Mouse (Mus musculus): ENCODE data around the gene Olfr23. TPM values are rescaled to one million over a fixed set of nuclear protein-coding genes. Genes with fewer than 3 reads are reported as not detected.

The Olfr23 gene
- not detected in 2 replicates for polyA plus RNA-seq (2012; rRNA removed)

GRCm38 (mm10) chr11:73936377-73936776 lies at the start of gene Olfr23:
Gene Olfr23 (plus strand): TSS chr11:73936677.

GRCm38 (mm10) chr11:73890671-73891070 lies 45.8 kb upstream of the Olfr23 start, which contains the start of gene Olfr394:
Gene Olfr394 (minus strand): TSS chr11:73890771.

DNA sequence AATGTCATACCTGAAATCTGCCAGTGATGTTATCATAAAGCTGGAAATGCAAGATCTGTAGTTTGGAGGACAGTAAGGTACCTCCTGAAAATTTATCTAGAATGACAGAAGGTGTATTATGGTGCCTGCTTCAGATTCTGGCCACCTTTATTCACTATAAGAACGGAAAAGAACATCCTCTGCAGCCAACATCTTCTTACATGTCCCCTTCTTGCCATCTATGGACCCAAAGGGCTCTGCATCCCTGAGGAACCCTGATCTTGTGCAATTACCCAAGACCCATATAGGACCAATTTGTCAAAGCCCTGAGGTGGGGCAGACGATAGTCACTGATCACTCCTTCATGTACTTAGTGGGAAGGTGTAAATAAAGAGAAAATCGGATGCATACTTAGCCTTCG lies 27.3 kb upstream of the Olfr23 start, which contains the start of gene Olfr395:
Gene Olfr395 (minus strand): TSS at position 101 of the 400 bp plus-strand sequence.

GRCm38 (mm10) chr11:73960517-73960916 lies 24.0 kb downstream of the Olfr23 start, which contains the start of gene Olfr397:
Gene Olfr397 (plus strand): TSS chr11:73960817.

GRCm38 (mm10) chr11:73990307-73990706 lies 53.8 kb downstream of the Olfr23 start, which contains the start of gene Olfr398:
Gene Olfr398 (minus strand): TSS chr11:73990407.

Other genes with a start within 250 kb of the Olfr23 start
- gene Zfp735, start 247.9 kb upstream of the Olfr23 start, polyA plus RNA-seq (2012; rRNA removed), result not detected in 2 replicates
- gene Olfr389, start 156.0 kb upstream of the Olfr23 start, polyA plus RNA-seq (2012; rRNA removed), result not detected in 2 replicates
- gene Olfr390, start 153.7 kb upstream of the Olfr23 start, polyA plus RNA-seq (2012; rRNA removed), result not detected in 2 replicates
- not detected in 2 replicates for gene Olfr391-ps, start 133.6 kb upstream of the Olfr23 start, polyA plus RNA-seq (2012; rRNA removed)
- not detected in 2 replicates for gene Olfr392, start 119.6 kb upstream of the Olfr23 start, polyA plus RNA-seq (2012; rRNA removed)
- gene Olfr393, start 85.2 kb upstream of the Olfr23 start, polyA plus RNA-seq (2012; rRNA removed), result not detected in 2 replicates
- gene Olfr394, start 45.9 kb upstream of the Olfr23 start, polyA plus RNA-seq (2012; rRNA removed), result not detected in 2 replicates
- not detected in 2 replicates for gene Olfr395, start 27.4 kb upstream of the Olfr23 start, polyA plus RNA-seq (2012; rRNA removed)
- gene Olfr397, start 24.1 kb downstream of the Olfr23 start, polyA plus RNA-seq (2012; rRNA removed), result not detected in 2 replicates
- gene Olfr398, start 53.7 kb downstream of the Olfr23 start, polyA plus RNA-seq (2012; rRNA removed), result not detected in 2 replicates
- not detected in 2 replicates for gene Olfr139, start 119.9 kb downstream of the Olfr23 start, polyA plus RNA-seq (2012; rRNA removed)
- gene Olfr399, start 119.9 kb downstream of the Olfr23 start, polyA plus RNA-seq (2012; rRNA removed), result not detected in 2 replicates
- not detected in 2 replicates for gene Zfp616, start 133.3 kb downstream of the Olfr23 start, polyA plus RNA-seq (2012; rRNA removed)
- not detected in 2 replicates for gene Olfr401, start 177.0 kb downstream of the Olfr23 start, polyA plus RNA-seq (2012; rRNA removed)
- gene Olfr402, start 216.9 kb downstream of the Olfr23 start, polyA plus RNA-seq (2012; rRNA removed), result not detected in 2 replicates
- not detected in 2 replicates for gene Olfr403, start 249.6 kb downstream of the Olfr23 start, polyA plus RNA-seq (2012; rRNA removed)

All from liver, embryonic 18 days (tissue).